Mouse (Mus musculus): ENCODE measurements at regions not wholly inside any gene's neighbourhood (a gene's known extent, or its start where the extent isn't known, plus 50 kb on each side); places are given as distances from the start of the nearest gene placed in this dataset.

- DNase-seq = no peak
These were observed 51.0 kb upstream of the Akirin2 start for GRCm38 (mm10) chr4:34499731-34500130.

Data from kidney, adult 9 months (tissue).